Mouse (Mus musculus): Measurements from ENCODE around the gene Rnf113a2.

GRCm38 (mm10) chr12:84459845-84460244, 42.8 kb downstream of the Rnf113a2 start:
- TF ChIP-seq CTCF (IDR thresholded peaks at IDR 0.05) (peak; percentile 37), EP300 (IDR thresholded peaks at IDR 0.05; ENCODE audit: insufficient read depth, low read depth, low read length) (no peak), POLR2A (IDR thresholded peaks at IDR 0.05; ENCODE audit: insufficient read depth, low read depth, low read length) (no peak)

Measured in heart, adult 2 months (tissue).